Mouse (Mus musculus): Measurements from ENCODE around the gene Cyp2b23. TPM values are rescaled to one million over a fixed set of nuclear protein-coding genes. Genes with fewer than 3 reads are reported as not detected.

Gene Cyp2b23
- polyA plus RNA-seq, 1 experiment from 2014 or later, result not detected

Other genes with a start within 250 kb of the Cyp2b23 start
- not detected in 2 replicates for gene Nlrp9a, start 151.4 kb downstream of the Cyp2b23 start, polyA plus RNA-seq (2014; fragmentation: Nextera tagmentation; extraction: Ambion mirVana)
- not detected in 2 replicates for gene Vmn1r185, start 68.0 kb downstream of the Cyp2b23 start, polyA plus RNA-seq (2014; fragmentation: Nextera tagmentation; extraction: Ambion mirVana)
- not detected in 2 replicates for gene Cyp2b19, start 70.7 kb upstream of the Cyp2b23 start, polyA plus RNA-seq (2014; fragmentation: Nextera tagmentation; extraction: Ambion mirVana)
- gene Cyp2g1, start 122.5 kb upstream of the Cyp2b23 start, polyA plus RNA-seq (2014; fragmentation: Nextera tagmentation; extraction: Ambion mirVana), result not detected in 2 replicates
- gene Cyp2a5, start 148.9 kb upstream of the Cyp2b23 start, polyA plus RNA-seq (2014; fragmentation: Nextera tagmentation; extraction: Ambion mirVana), result not detected in 2 replicates